Mouse (Mus musculus): ENCODE measurements at regions not wholly inside any gene's neighbourhood (a gene's known extent, or its start where the extent isn't known, plus 50 kb on each side); places are given as distances from the start of the nearest gene placed in this dataset.

GRCm38 (mm10) chr15:86917891-86918290 is 626.2 kb upstream of the Fam19a5 start:
- DNase-seq = peak; percentile 47

GRCm38 (mm10) chr15:86919704-86920103 is 624.4 kb upstream of the Fam19a5 start:
- no peak for DNase-seq

DNA sequence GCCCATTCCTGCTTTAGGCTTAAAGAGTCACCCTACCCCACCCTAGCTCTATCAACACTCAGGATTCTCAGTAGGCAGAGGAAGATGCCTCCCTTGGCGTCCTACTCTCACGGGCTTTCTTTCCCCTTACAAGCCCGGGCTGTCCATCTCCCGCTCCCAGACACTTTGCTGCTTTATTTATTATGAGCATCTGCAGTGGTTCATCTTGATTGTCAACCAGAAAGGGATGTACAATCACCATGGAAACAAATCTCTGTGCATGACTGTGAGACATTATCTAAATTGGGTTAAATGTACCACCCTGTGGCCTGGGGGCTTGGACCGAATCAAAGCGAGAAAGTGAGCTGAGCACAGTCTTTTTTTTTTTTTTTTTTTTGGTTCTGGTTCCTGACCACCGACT is 623.9 kb upstream of the Fam19a5 start:
- DNase-seq = no peak

DNA sequence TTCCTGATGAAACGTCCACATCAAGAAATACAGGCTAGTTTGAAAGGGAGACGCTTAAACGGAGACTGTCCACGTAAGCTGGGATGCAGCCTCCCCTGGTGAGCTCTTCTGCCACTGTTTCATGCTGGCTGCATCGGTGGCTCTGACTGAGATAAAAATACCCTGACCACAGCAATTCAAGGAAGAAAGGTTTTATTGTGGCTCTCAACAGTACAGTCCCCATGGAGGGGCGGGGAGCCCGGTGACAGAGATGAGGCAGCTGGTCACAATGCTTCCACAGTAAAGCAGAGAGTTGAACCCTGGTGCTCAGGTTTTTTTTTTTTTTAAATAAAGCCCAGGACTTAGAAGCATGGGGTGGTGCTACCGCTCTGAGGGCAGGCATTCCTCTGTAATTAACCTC is 622.7 kb upstream of the Fam19a5 start:
- no peak for DNase-seq

- DNase-seq = no peak
These were observed 618.9 kb upstream of the Fam19a5 start for GRCm38 (mm10) chr15:86925081-86925749.

- no peak for DNase-seq
These were observed 611.6 kb upstream of the Fam19a5 start for GRCm38 (mm10) chr15:86932345-86933075.

DNA sequence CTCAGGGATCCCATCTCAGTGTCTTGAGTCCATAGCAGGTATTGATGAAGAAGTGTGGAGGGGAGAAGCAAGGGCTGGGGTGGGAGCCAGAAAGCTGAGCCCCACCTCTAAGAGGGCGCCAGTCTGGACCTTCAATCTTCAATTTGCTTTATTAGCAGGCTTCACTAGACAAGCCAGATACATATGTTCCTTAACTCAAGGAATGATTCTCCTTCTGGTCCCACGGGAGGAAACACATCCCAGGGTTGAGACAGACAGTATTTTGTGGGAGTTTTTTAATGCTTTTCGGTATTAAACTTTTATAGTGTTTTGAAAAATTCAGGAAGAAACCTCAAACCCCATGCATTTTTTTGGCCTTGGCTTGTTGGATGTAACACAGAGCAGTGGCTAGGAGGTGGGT is 606.7 kb upstream of the Fam19a5 start:
- DNase-seq = no peak

GRCm38 (mm10) chr15:86944529-86944928 is 599.6 kb upstream of the Fam19a5 start:
- no peak for DNase-seq

DNA sequence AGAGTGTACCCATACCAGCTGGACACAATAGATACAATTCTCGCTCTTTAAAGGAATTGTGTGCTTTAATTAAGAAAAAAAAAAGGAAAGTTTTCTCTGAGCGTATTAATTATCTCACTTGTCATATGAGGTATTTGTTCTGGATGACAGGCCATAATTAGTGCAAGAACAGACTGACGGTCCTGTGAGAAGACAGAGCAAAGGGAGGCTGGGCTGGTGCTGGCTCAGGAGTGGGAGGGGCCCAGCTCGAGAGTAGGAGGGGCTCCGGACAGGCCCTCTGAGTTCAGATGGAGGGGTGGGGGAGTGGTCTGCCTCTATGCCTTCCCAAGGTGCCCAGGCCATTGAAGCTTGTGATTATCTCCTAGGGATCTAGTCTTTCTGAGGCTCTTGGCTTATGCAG is 591.5 kb upstream of the Fam19a5 start:
- DNase-seq = no peak

- DNase-seq = no peak
These were observed 586.2 kb upstream of the Fam19a5 start for GRCm38 (mm10) chr15:86957872-86958271.

GRCm38 (mm10) chr15:86962921-86963320 is 581.2 kb upstream of the Fam19a5 start:
- peak; percentile 16 for DNase-seq

DNA sequence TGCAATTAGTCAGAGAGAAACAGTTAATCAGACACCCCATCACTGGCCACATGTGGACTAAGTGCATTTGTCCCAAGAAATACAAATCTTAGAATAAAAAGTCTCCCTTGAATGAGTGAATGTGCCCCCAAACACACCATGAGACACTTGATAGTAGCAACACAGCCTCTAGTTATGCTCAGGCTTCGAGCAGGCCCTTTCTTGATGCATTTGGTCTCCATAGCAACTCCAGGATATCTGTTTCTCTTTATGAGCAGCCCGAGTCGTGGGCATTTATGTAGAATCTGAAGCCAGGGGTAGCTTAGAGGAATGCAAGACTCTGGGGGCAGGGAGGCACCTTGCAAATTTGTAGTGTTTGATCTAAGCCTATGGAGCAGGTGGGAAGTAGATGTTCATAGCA is 580.6 kb upstream of the Fam19a5 start:
- no peak for DNase-seq

- DNase-seq = no peak
These were observed 572.7 kb upstream of the Fam19a5 start for GRCm38 (mm10) chr15:86971436-86971835.

DNA sequence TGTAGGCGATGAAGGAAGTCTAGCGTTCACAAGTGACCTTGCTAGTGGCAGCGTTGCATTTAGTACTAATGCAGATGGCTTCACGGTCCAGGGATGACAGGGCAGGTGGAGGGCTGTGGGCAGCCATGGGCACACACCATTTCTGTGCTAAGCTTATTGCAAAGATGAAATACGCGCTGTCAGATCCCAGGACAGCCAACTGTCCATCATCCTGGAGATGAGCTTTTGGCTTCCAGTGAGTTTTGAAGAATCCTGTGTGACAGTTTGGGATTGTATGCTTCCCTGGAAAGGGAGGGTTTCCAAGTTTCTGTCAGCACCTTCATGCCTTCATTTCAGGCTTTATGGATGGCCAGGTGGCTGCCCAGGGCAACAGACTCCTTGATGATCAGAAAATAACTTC is 547.9 kb upstream of the Fam19a5 start:
- DNase-seq = no peak

- no peak for DNase-seq
These were observed 525.1 kb upstream of the Fam19a5 start for GRCm38 (mm10) chr15:87018978-87019377.

DNA sequence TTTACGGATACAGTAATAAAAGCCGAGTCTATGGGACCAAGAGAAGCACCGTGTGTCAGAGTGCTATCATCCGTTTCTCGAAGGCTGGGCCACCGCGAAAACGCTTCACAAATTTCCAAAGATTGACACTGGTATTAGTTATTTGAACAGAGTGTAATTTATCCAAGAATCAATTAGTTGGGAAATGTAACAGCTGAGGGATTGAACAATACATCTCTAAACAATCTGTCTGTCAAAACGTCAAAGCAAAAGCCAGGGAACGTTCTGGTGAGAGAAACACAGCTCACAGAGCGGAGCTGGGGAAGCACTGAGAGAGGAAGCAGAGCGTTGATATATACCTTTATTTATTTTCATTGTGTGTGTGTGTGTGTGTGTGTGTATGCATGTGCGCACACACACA is 498.1 kb upstream of the Fam19a5 start:
- DNase-seq = no peak

- DNase-seq = no peak
These were observed 489.9 kb upstream of the Fam19a5 start for GRCm38 (mm10) chr15:87054186-87054585.

DNA sequence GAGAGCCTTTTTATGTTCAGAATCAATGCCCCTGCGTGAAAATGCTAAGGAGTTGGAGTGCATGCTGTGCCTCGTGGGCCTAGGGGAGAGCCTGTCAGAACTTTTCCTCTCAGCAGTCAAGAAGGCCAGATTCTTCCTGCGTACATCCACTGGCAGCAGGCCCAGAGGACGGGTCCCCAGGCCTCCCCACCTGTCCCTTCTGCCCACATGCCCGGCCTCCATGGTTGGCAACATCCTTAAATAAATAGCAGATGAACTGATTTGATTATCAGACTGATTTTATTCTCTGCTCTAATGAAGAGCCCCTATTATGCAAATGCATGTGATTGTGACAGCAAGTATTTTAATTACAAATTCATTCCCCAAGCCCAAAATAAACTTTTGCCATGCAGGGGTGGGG is 479.2 kb upstream of the Fam19a5 start:
- DNase-seq = no peak

DNA sequence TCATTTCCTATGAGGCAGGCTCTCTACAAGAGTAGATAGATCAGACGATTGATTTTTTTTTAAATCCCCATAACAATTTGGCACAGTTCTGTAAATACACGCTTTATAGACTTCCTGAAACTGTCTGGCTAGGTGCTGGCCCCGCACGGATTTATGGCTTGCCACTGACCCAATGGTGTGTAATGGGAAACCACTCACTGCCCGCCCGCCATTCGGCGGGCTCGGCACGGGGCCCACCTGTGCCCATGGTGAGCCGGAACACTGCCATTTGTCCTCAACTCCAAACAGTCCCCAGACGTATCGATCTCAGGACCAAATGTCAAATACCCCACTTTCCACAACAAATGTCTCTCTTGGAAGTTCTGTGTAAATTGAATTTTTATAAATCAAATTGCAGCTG is 475.8 kb upstream of the Fam19a5 start:
- no peak for DNase-seq

GRCm38 (mm10) chr15:87074559-87074958 is 469.5 kb upstream of the Fam19a5 start:
- DNase-seq = no peak

DNA sequence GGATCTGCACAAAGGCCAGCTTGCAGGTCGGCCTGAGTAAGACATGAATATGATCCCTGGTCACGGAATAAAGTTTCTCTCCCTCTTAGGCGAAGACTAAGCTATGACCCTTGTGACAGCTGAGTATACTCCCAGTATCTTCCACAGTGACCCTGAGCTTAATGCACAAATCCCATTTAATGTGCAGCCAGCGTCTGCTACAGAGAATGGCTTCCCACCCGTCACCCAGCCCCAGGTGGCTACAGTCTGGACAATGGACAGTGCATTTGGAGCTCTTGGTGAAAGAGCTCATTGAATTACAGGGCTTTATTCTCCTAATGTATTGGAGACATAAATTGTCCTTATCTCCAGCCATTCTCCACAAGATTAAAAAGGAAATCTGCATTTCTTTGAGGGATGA is 454.3 kb upstream of the Fam19a5 start:
- no peak for DNase-seq

DNA sequence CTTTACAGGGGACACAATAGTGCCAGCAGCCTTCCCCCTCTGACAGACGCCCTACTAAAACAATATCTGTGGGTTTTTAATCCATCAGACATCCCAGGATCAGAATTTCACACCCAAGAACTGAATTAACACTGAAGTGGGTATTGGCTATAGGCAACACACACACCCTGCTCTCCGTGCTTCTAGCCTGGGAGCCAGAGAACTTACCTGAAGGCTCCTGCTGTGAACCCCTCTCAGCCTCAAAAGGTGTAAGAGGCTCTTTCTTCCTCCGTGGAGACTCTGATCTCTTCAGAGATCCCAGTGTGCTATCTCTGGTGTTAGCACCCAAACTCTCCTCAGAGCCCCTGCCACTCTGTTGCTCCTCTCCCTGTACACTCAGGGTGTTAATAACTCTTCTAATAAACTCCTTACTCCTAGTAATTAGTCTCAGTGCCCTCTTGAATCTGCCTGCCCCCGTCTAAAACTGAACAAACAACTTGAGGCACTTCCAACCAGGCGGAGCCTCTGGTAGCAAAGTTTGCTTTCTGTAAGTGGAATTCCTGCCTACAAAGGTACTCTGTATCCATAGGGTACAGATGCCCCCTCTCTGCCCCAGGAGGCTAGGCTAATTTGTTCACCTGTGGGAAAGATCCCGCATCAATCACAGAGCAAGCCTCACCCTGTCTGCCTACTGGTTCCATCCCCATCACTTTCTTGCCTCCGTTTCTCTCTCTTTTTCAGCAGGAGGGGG is 452.9 kb upstream of the Fam19a5 start:
- no peak for DNase-seq

GRCm38 (mm10) chr15:87097206-87097605 is 446.9 kb upstream of the Fam19a5 start:
- no peak for DNase-seq

- DNase-seq = no peak
These were observed 443.0 kb upstream of the Fam19a5 start for GRCm38 (mm10) chr15:87101146-87101545.

Measured in cerebellum, adult 9-10 months (tissue).